Mouse (Mus musculus) layer of hippocampus, adult 2 months (tissue): ENCODE data around the gene Prrc2a. TPM values are rescaled to one million over a fixed set of nuclear protein-coding genes. Genes with fewer than 3 reads are reported as not detected.

Experiments
- DNase-seq, 2 experiments: peaks; one replicate each; pipeline ENCODE4 v3.0.0; 2022; ENCODE audit warnings: low spot score in 2 of 2
- H3K27ac ChIP-seq: fragments of 200-600 bp; 2 replicates; pipeline ENCODE4 v1.8.1; 2022
- H3K4me3 ChIP-seq: fragments of 200-600 bp; 2 replicates; pipeline ENCODE4 v1.8.1; 2022; ENCODE audit warnings: mild to moderate bottlenecking
- CTCF ChIP-seq: fragments of 200-600 bp; conservative IDR thresholded peaks from 2 replicates; pipeline ENCODE4 v1.8.1; 2022; ENCODE audit warnings: antibody characterized with exemption, mild to moderate bottlenecking, moderate library complexity
- microRNA-seq, 2 experiments: library from miRNA; unstranded; fragments of <30 nt; microRNA quantifications; one replicate each; pipeline ENCODE4 v1.2.0; 2021
- total RNA-seq, 2 experiments: library from RNA; stranded (reverse); gene quantifications; 2 replicates each; pipeline ENCODE4 v1.2.3; 2021

Prrc2a gene
- total RNA-seq, 2 experiments from 2014 or later = 339 to 370 TPM

GRCm38 (mm10) chr17:35115046-35116019 lies 49.4 kb downstream of the Prrc2a start, which contains the start of gene Ly6g5b:
TSS of gene Ly6g5b (minus strand) at chr17:35115428.
- no peak for DNase-seq
- Histone ChIP-seq H3K4me3 (no peak within 1 kb of the TSS), H3K27ac (no peak within 1 kb of the TSS)
- TF ChIP-seq CTCF = peak; percentile 71

GRCm38 (mm10) chr17:35111774-35112173 lies 52.9 kb downstream of the Prrc2a start:
- H3K4me3 ChIP-seq = no peak overlapping the region
- H3K27ac ChIP-seq = no peak overlapping the region
- no peak for DNase-seq
- TF ChIP-seq CTCF = no peak

GRCm38 (mm10) chr17:35108097-35108496 lies 56.6 kb downstream of the Prrc2a start, which contains the start of gene Ly6g5c:
TSS of gene Ly6g5c (plus strand) at chr17:35108279.
- TF ChIP-seq CTCF = no peak
- no peak within 1 kb of the TSS for H3K4me3 ChIP-seq
- H3K27ac ChIP-seq = no peak within 1 kb of the TSS
- DNase-seq = no peak

DNA sequence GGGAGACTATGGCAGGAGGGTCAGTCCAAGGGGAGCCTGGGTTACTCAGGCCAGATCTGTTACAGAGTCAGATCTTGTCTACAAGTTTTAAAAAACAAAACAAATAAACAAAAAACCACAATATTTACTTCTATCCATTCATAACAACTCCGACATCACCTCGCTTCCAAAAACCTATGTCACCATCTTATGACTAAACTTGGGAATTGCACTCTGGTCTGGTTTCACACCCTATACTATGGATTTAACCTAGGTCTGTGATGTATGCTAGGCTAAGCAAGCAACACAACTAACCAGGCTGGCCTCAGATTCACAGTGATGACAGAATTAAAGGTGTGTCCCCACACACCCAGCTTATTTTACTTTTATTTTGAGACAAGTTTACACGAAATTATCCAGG lies 58.2 kb downstream of the Prrc2a start:
- DNase-seq = no peak
- no peak overlapping the region for H3K27ac ChIP-seq
- TF ChIP-seq CTCF = peak; percentile 50

DNA sequence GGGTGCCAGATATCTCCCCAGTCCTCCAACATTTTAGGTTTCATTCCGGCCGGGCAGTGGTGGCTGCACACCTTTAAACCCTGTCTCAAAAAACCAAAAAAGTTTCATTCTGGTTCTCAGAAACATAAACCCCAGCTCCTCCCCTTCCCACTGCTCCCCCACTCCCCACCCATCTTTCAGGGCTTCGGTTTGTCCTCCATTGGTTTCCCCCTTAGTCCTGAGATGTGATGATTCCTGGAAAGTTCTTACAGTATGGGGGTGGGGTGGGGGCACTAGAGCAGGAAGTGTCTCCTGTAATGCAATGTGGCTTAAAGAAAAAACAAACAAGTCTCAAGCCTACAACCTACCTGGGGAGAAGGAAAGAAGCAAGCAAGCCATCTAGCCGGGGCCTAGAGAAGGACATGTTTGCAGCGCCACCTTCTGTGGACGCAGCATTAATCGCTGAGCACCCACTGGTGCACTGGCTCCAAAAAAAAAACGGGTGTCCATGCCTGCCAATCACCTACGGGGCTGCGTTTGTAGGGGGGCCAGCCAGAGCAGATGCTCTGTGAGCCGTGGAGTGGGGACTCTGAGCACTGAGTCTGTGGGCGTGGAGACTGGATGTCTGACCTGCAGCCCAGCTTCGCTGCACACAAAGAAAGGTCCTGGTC lies 58.8 kb downstream of the Prrc2a start:
- DNase-seq = no peak
- Histone ChIP-seq H3K27ac (no peak overlapping the region), H3K4me3 (no peak overlapping the region)
- peak; percentile 71 for TF ChIP-seq CTCF

More for the DNA sequence above, 58.2 kb downstream of the Prrc2a start:
- H3K4me3 ChIP-seq = no peak overlapping the region

- Histone ChIP-seq H3K4me3 (no peak overlapping the region), H3K27ac (no peak overlapping the region)
- DNase-seq = no peak
- TF ChIP-seq CTCF = no peak
These were observed 59.9 kb downstream of the Prrc2a start for GRCm38 (mm10) chr17:35104754-35105153.

DNA sequence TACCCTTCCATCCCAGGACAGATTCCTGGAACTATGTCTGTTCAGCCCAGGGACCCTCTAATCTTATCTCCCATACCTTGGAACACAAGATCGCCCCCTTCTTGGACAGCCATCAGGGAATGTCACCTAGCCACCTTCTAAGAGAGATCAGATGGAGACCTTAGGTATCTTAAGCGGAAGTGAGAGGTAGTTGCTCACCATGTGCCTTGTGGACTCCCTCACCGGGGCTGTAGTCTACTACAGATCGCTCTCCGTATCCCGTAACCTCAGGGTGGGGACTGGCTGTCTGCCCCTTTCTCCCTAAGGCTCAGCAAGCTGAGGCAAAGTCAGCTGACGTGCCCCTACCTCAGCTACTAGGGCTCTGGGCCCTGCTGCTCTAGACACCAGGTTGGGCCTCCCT lies 60.6 kb downstream of the Prrc2a start:
- Histone ChIP-seq H3K4me3 (no peak overlapping the region), H3K27ac (no peak overlapping the region)
- DNase-seq = no peak
- TF ChIP-seq CTCF = no peak

GRCm38 (mm10) chr17:35103221-35103690 lies 61.4 kb downstream of the Prrc2a start:
- TF ChIP-seq CTCF = no peak
- Histone ChIP-seq H3K4me3 (no peak overlapping the region), H3K27ac (no peak overlapping the region)
- DNase-seq = no peak

DNA sequence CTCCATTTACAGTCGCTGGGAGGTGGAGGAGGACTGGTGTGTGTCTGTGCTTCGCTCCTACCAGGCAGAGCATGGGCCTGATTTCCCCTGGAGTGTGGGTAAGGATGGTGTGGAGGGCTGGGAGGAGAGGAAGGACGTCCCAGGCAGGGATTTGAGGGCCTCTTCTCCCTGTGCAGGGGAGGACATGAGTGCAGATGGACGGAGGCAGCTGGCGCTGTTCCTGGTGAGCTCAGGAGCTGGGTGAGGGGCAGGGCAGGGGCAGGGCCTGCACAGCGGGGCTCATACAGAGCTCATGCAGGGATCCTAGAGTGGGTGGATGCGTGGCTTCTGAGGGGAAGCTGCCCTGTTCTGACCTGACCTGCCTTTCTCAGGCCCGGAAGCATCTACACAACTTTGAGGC lies 62.4 kb downstream of the Prrc2a start:
- TF ChIP-seq CTCF = no peak
- Histone ChIP-seq H3K27ac (no peak overlapping the region), H3K4me3 (no peak overlapping the region)
- DNase-seq = no peak

DNA sequence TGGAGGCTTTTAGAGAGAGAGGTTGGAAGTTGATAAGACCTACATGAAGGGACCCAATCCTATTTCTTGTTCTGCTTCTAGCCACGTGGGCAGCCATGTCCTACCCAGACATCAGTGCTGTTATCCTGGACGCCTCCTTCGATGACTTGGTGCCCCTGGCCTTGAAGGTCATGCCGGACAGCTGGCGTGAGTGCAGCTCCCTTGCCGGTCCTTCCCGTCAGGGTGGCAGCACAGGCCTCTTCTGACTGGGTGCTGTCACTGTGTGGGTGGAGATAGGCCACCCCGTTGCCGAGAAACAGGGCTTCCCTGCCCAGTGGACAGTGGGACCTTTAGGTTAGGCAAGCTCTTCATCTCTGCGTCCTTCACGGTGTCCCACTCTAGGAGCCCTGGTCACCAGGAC lies 63.5 kb downstream of the Prrc2a start:
- DNase-seq = no peak
- no peak overlapping the region for H3K27ac ChIP-seq
- no peak for TF ChIP-seq CTCF
- H3K4me3 ChIP-seq = no peak overlapping the region

- TF ChIP-seq CTCF = no peak
- Histone ChIP-seq H3K4me3 (no peak overlapping the region), H3K27ac (no peak overlapping the region)
- DNase-seq = no peak
These were observed 64.4 kb downstream of the Prrc2a start for GRCm38 (mm10) chr17:35100196-35100765.

Small RNA genes lying within 50 kb of the gene (microRNA-seq; reads per million reads assigned to microRNA genes)
- gene Mir6973a (0 reads per million in 2 experiments), gene Mir6974 (0 reads per million in 2 experiments)

Other genes starting within 250 kb of the Prrc2a start
- 10 to 100 TPM; 39.4 to 43.1 TPM for gene Neu1, start 233.6 kb downstream of the Prrc2a start, total RNA-seq
- gene Hspa1b, start 205.7 kb downstream of the Prrc2a start, total RNA-seq = 10 to 100 TPM; 21.4 to 24.7 TPM
- gene Gm20481, start 195.0 kb downstream of the Prrc2a start, total RNA-seq = not detected
- gene Hspa1a, start 192.7 kb downstream of the Prrc2a start, total RNA-seq = 10 to 100 TPM; 16.9 to 18.1 TPM
- gene Hspa1l, start 192.2 kb downstream of the Prrc2a start, total RNA-seq = under 1 TPM; 0.44 to 0.49 TPM
- 10 to 100 TPM; 15.9 to 21.8 TPM for gene Lsm2, start 183.0 kb downstream of the Prrc2a start, total RNA-seq
- gene Vars, start 163.9 kb downstream of the Prrc2a start, total RNA-seq = 10 to 100 TPM; 48.2 to 55.1 TPM
- gene Vwa7, start 148.3 kb downstream of the Prrc2a start, total RNA-seq = under 1 TPM; 0.20 to 0.26 TPM
- gene Sapcd1, start 136.9 kb downstream of the Prrc2a start, total RNA-seq = under 1 TPM in 1 of 2 experiments, not detected in 1; 0.67 TPM
- gene Msh5, start 118.2 kb downstream of the Prrc2a start, total RNA-seq = 1 to 10 TPM in 1 of 2 experiments, under 1 TPM in 1; 0.26 to 1.1 TPM
- gene Clic1, start 114.9 kb downstream of the Prrc2a start, total RNA-seq = 1 to 10 TPM; 9.2 to 9.6 TPM
- 10 to 100 TPM; 13.7 to 15.8 TPM for gene Ddah2, start 105.9 kb downstream of the Prrc2a start, total RNA-seq
- gene Ly6g6c, start 99.5 kb downstream of the Prrc2a start, total RNA-seq = not detected
- gene Mpig6b, start 98.7 kb downstream of the Prrc2a start, total RNA-seq = not detected
- gene Ly6g6e, start 88.0 kb downstream of the Prrc2a start, total RNA-seq = 1 to 10 TPM; 2.5 to 3.5 TPM
- gene Ly6g6d, start 86.8 kb downstream of the Prrc2a start, total RNA-seq = 1 to 10 TPM; 1.1 TPM
- under 1 TPM in 1 of 2 experiments, not detected in 1; 0.52 TPM for gene Ly6g6f, start 79.3 kb downstream of the Prrc2a start, total RNA-seq
- 100 to 1,000 TPM; 110 to 113 TPM for gene Abhd16a, start 75.6 kb downstream of the Prrc2a start, total RNA-seq
- gene Ly6g5c, start 56.6 kb downstream of the Prrc2a start, total RNA-seq = not detected
- under 1 TPM in 1 of 2 experiments, not detected in 1; 0.54 TPM for gene Ly6g5b, start 49.5 kb downstream of the Prrc2a start, total RNA-seq
- gene Gpank1, start 43.4 kb downstream of the Prrc2a start, total RNA-seq = 10 to 100 TPM; 15.0 to 15.9 TPM
- gene Csnk2b, start 42.8 kb downstream of the Prrc2a start, total RNA-seq = 100 to 1,000 TPM; 170 to 178 TPM
- 10 to 100 TPM; 25.2 to 29.3 TPM for gene D17H6S53E, start 38.5 kb downstream of the Prrc2a start, total RNA-seq
- gene Apom, start 32.8 kb downstream of the Prrc2a start, total RNA-seq = under 1 TPM; 0.37 to 0.49 TPM
- gene Bag6, start 29.7 kb downstream of the Prrc2a start, total RNA-seq = 100 to 1,000 TPM; 320 to 334 TPM
- gene Aif1, start 11.2 kb upstream of the Prrc2a start, total RNA-seq = 10 to 100 TPM; 11.1 to 11.8 TPM
- 1 to 10 TPM; 6.2 to 8.6 TPM for gene Lst1, start 23.5 kb upstream of the Prrc2a start, total RNA-seq
- under 1 TPM; 0.76 to 0.77 TPM for gene Ltb, start 29.5 kb upstream of the Prrc2a start, total RNA-seq
- gene Tnf, start 37.1 kb upstream of the Prrc2a start, total RNA-seq = not detected
- gene Lta, start 40.5 kb upstream of the Prrc2a start, total RNA-seq = under 1 TPM; 0.54 to 0.59 TPM
- gene Gm16181, start 55.9 kb upstream of the Prrc2a start, total RNA-seq = not detected
- gene Atp6v1g2, start 68.8 kb upstream of the Prrc2a start, total RNA-seq = 100 to 1,000 TPM; 615 to 646 TPM
- gene Nfkbil1, start 70.9 kb upstream of the Prrc2a start, total RNA-seq = 10 to 100 TPM; 13.3 to 15.1 TPM
- gene Ddx39b, start 76.8 kb upstream of the Prrc2a start, total RNA-seq = 100 to 1,000 TPM; 230 to 239 TPM
- gene H2-D1, start 97.8 kb upstream of the Prrc2a start, total RNA-seq = 10 to 100 TPM; 15.7 to 21.2 TPM
- gene H2-Q1, start 155.5 kb upstream of the Prrc2a start, total RNA-seq = under 1 TPM; 0.13 to 0.47 TPM
- under 1 TPM in 1 of 2 experiments, not detected in 1; 0.38 TPM for gene H2-Q2, start 177.3 kb upstream of the Prrc2a start, total RNA-seq
- gene H2-Q4, start 214.7 kb upstream of the Prrc2a start, total RNA-seq = 1 to 10 TPM; 1.7 to 2.3 TPM